In the genomic region with DNA sequence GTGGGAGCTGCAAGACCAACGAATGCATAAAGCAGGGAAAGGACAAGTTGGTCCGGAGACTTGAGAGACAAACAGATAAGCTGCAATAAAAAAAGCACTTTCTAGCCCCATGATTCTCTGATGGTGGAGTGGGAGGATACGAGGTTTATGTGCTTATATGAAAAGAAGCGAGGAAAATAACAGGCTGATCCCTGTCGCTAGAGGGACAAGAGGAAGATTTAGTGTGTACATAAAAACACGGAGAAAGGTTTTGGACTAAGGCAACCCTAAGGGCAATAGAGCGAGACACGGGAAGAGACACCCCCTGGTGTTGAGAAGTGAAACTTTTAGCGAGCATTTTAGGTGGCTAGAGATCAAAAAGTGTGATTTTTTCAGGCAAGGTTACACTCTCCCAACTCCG, we compare ENCODE assay signal across 8 mouse cellular contexts. TPM values are rescaled to one million over a fixed set of nuclear protein-coding genes. Genes with fewer than 3 reads are reported as not detected.
DNase-seq lines count a peak whose midpoint lies in the region; ATAC-seq lines count a peak whose summit lies in the region.

No protein-coding gene starts in this region.

- peaks cover 24% of the 10 kb centered on the region for H3K27me3 ChIP-seq in hindbrain, embryonic 12.5 days
- peaks cover 66% of the 10 kb centered on the region for H3K27me3 ChIP-seq in liver, embryonic 13.5 days

- peak overlapping the region; percentile 74 for H3K4me2 ChIP-seq in hindbrain, embryonic 12.5 days (replicated peaks)
- peak overlapping the region; percentile 71 for H3K4me2 ChIP-seq in liver, embryonic 13.5 days

- no peak for ATAC-seq in hindbrain, embryonic 12.5 days (ENCODE audit: low FRiP score)
- no peak for ATAC-seq in liver, embryonic 13.5 days (ENCODE audit: low read depth)

- peak overlapping the region; percentile 74 for H3K4me3 ChIP-seq in hindbrain, embryonic 12.5 days
- peak overlapping the region; percentile 65 for H3K4me3 ChIP-seq in liver, embryonic 13.5 days (replicated peaks)

- H3K27ac ChIP-seq in hindbrain, embryonic 12.5 days = peak overlapping the region; percentile 83
- peak overlapping the region; percentile 47 for H3K27ac ChIP-seq in liver, embryonic 13.5 days

- 2% methylated on average over 10 of the region's 10 CpGs for WGBS in hindbrain, embryonic 12.5 days
- 2% methylated on average over 10 of the region's 10 CpGs for WGBS in liver, embryonic 13.5 days (ENCODE audit: insufficient replicate concordance)

- DNase-seq in 3134 (ENCODE audit: extremely low read depth, insufficient read length, low spot score) = peak; percentile 66
- DNase-seq in CD4-positive, CD25-positive, alpha-beta regulatory T cell, adult 2 months (ENCODE audit: low read depth, low spot score) = peak; percentile 80
- DNase-seq in embryo, embryonic 11.5 days (ENCODE audit: low read depth, low spot score) = peak; percentile 46
- no peak for DNase-seq in liver, embryonic 13.5 days
- DNase-seq in naive thymus-derived CD4-positive, alpha-beta T cell, adult 2 months (ENCODE audit: low read depth) = peak; percentile 82
- no peak for DNase-seq in right cerebral cortex, postnatal 36 days (ENCODE audit: low spot score in 2 of 2)
- DNase-seq in layer of hippocampus, postnatal 14 days (ENCODE audit: low spot score in 2 of 2) = no peak

- peak overlapping the region; percentile 92 for H3K9ac ChIP-seq in hindbrain, embryonic 12.5 days
- H3K9ac ChIP-seq in liver, embryonic 13.5 days = peak overlapping the region; percentile 72

- H3K9me3 ChIP-seq in hindbrain, embryonic 12.5 days (replicated peaks) = no peaks in the 10 kb centered on the region
- no peaks in the 10 kb centered on the region for H3K9me3 ChIP-seq in liver, embryonic 13.5 days (replicated peaks)

- peaks cover 38% of the 10 kb centered on the region for H3K4me1 ChIP-seq in hindbrain, embryonic 12.5 days
- H3K4me1 ChIP-seq in liver, embryonic 13.5 days (replicated peaks) = peaks cover 73% of the 10 kb centered on the region

- peaks cover under 1% of the 10 kb centered on the region; the same call in 1 of the 2 replicates for H3K36me3 ChIP-seq in hindbrain, embryonic 12.5 days
- H3K36me3 ChIP-seq in liver, embryonic 13.5 days = no peaks in the 10 kb centered on the region

RNA-seq across cellular contexts. Expression of a gene that starts 0.7 kb away (rescaled TPM):
- 37.9 and 40.9 TPM in 2 replicates for polyA plus RNA-seq in hindbrain, embryonic 12.5 days (2016; fragmentation: Nextera tagmentation; extraction: Ambion mirVana)
- 3.9 and 4.4 TPM in 2 replicates for polyA plus RNA-seq in liver, embryonic 13.5 days (2015; fragmentation: Nextera tagmentation; extraction: Ambion mirVana)
- total RNA-seq in layer of hippocampus, postnatal 14 days (2021) = 1 to 10 TPM; 2.6 to 3.2 TPM

RNA-seq across cellular contexts. Expression of a gene that starts 23.6 kb away (rescaled TPM):
- 32.4 and 37.2 TPM in 2 replicates for polyA plus RNA-seq in hindbrain, embryonic 12.5 days (2016; fragmentation: Nextera tagmentation; extraction: Ambion mirVana)
- 45.6 and 47.5 TPM in 2 replicates for polyA plus RNA-seq in liver, embryonic 13.5 days (2015; fragmentation: Nextera tagmentation; extraction: Ambion mirVana)
- total RNA-seq in layer of hippocampus, postnatal 14 days (2021) = 1 to 10 TPM; 4.1 to 4.2 TPM

RNA-seq across cellular contexts. Expression of a gene that starts 27.7 kb away (rescaled TPM):
- polyA plus RNA-seq in hindbrain, embryonic 12.5 days (2016; fragmentation: Nextera tagmentation; extraction: Ambion mirVana) = 8.2 and 9.1 TPM in 2 replicates
- polyA plus RNA-seq in liver, embryonic 13.5 days (2015; fragmentation: Nextera tagmentation; extraction: Ambion mirVana) = 2.7 and 3.0 TPM in 2 replicates
- total RNA-seq in layer of hippocampus, postnatal 14 days (2021) = 1 to 10 TPM; 4.3 to 5.6 TPM

RNA-seq across cellular contexts. Expression of a gene that starts 39.8 kb away (rescaled TPM):
- polyA plus RNA-seq in hindbrain, embryonic 12.5 days (2016; fragmentation: Nextera tagmentation; extraction: Ambion mirVana) = 354 and 376 TPM in 2 replicates
- 262 and 266 TPM in 2 replicates for polyA plus RNA-seq in liver, embryonic 13.5 days (2015; fragmentation: Nextera tagmentation; extraction: Ambion mirVana)
- 100 to 1,000 TPM; 211 to 215 TPM for total RNA-seq in layer of hippocampus, postnatal 14 days (2021)

RNA-seq across cellular contexts. Expression of a gene that starts 43.2 kb away (rescaled TPM):
- not detected in 2 replicates for polyA plus RNA-seq in hindbrain, embryonic 12.5 days (2016; fragmentation: Nextera tagmentation; extraction: Ambion mirVana)
- not detected in 2 replicates for polyA plus RNA-seq in liver, embryonic 13.5 days (2015; fragmentation: Nextera tagmentation; extraction: Ambion mirVana)
- total RNA-seq in layer of hippocampus, postnatal 14 days (2021) = under 1 TPM; 0.35 to 0.38 TPM

Comparison
In these comparisons a context has a peak if more than half of its experiments do, and no peak if none do; other contexts are left out.
1. DNase-seq: peak in 3134 (single experiment), CD4-positive, CD25-positive, alpha-beta regulatory T cell, adult 2 months (single experiment), embryo, embryonic 11.5 days (single experiment) and naive thymus-derived CD4-positive, alpha-beta T cell, adult 2 months (single experiment); none in liver, embryonic 13.5 days (single experiment), right cerebral cortex, postnatal 36 days (0 of 2) and layer of hippocampus, postnatal 14 days (0 of 2).